Mouse (Mus musculus): Measurements from ENCODE around the gene Grtp1. TPM values are rescaled to one million over a fixed set of nuclear protein-coding genes. Genes with fewer than 3 reads are reported as not detected.

The Grtp1 gene
- polyA plus RNA-seq, 1 experiment from 2014 or later = 19.7 TPM

DNA sequence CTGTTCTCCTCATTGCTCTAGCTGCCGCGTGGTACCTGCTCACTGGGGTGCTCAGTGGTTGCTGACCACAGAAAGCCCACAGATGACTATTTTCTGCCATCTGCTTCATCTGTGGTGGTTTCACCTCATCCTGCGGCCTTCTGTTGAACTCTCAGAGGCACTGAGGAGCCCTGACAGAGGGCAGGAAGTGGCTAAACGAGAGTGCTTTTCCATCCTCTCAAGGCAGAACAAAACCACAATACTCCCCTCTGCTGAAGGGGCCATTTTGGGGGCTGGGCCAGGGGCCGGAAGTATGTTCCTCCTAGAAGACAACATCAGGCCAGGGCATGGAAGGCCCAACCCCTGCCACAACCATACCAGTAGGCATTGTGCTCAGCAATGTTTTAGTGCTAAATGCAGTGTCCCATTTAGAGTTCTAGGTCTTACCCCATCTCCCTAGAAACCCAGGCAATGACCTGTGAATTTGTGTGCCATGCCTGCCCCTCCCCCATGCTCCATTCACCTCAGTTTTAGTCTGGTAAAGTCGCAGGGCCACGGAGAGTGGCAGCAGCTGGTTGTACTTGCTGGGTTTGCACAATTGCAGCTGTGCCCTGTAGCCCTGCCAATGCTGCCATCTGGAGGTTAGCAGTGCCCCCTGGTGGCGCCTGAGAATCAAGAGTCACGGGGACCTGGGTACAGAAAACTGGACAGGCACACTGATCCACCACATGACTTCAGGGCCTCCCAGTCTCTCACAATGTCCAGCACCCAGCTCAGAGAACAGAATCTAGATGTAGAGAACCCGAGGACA is 13.3 kb upstream of the Grtp1 start:
- ATAC-seq (replicated peaks; ENCODE audit: low FRiP score) = peak; percentile 73
- peak; percentile 81 for DNase-seq (ENCODE audit: low spot score)
- H3K27ac ChIP-seq (ENCODE audit: low read depth, low read length) = 0 out of 2 replicates have a peak overlapping the region, but pooled peaks have one; percentile 30
- no peak overlapping the region for H3K4me3 ChIP-seq (ENCODE audit: low read depth, low read length)
- peak overlapping the region; percentile 55 for H3K4me2 ChIP-seq
- no peaks in the 10 kb centered on the region for H3K27me3 ChIP-seq (replicated peaks; ENCODE audit: control insufficient read depth, insufficient read depth, low read length)
- no peaks in the 10 kb centered on the region for H3K9me3 ChIP-seq (ENCODE audit: control insufficient read depth, low read length)
- no peaks in the 10 kb centered on the region for H3K36me3 ChIP-seq (ENCODE audit: control insufficient read depth, insufficient read depth, low read length)
- WGBS = 12% methylated on average over 10 of the region's 10 CpGs
- 0 out of 2 replicates have a peak overlapping the region, but pooled peaks have one; percentile 23 for H3K9ac ChIP-seq (ENCODE audit: low read depth, low read length)
- peaks cover 16% of the 10 kb centered on the region for H3K4me1 ChIP-seq (replicated peaks; ENCODE audit: control insufficient read depth, insufficient read depth, low read length)

- H3K9ac ChIP-seq (ENCODE audit: low read depth, low read length) = no peak overlapping the region
- ATAC-seq (replicated peaks; ENCODE audit: low FRiP score) = no peak
- peaks cover 45% of the 10 kb centered on the region for H3K4me1 ChIP-seq (replicated peaks; ENCODE audit: control insufficient read depth, insufficient read depth, low read length)
- DNase-seq (ENCODE audit: low spot score) = no peak
- H3K4me2 ChIP-seq = peak overlapping the region; percentile 14; the same call in 1 of the 2 replicates
- no peak overlapping the region for H3K4me3 ChIP-seq (ENCODE audit: low read depth, low read length)
- H3K36me3 ChIP-seq (ENCODE audit: control insufficient read depth, insufficient read depth, low read length) = no peaks in the 10 kb centered on the region
- H3K27me3 ChIP-seq (replicated peaks; ENCODE audit: control insufficient read depth, insufficient read depth, low read length) = no peaks in the 10 kb centered on the region
- no peaks in the 10 kb centered on the region for H3K9me3 ChIP-seq (ENCODE audit: control insufficient read depth, low read length)
- 82% methylated on average over 1 of the region's 1 CpGs for WGBS
- H3K27ac ChIP-seq (ENCODE audit: low read depth, low read length) = peak overlapping the region; percentile 55
Measured at GRCm38 (mm10) chr8:13209770-13210169, 9.3 kb upstream of the Grtp1 start.

DNA sequence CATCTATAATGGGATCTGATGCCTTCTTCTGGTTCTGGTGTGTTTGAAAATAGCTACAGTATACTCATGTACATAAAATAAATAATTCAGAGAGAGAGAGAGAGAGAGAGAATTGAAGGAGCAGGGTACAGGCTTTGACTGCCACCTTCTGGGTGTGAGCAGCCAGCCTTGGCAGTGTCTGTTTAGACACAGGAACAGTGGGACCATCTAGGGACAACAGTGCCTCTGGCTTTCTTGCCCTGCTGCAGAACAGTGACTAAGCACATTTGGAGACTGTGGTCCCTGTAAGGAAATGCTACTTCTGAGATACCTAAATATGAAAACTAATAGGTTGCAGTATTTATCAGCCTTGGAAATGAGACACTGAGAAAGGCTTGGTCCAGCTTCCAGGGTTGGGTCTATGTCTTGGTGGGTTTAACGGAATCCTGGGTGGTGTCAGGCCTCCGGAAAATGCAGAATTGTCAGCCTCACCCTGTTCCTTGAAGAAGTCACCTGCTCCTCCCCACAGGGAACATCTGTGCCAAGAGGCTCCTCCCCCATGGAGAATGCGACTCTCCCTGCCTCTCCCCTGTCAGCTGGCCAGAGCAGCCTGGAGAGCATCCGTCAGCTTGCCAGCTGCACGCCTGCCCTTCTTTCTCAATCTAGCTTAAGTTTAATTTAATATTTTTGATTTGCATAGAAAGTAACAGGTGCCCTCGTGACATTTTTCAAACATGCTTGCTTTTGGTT is 8.4 kb upstream of the Grtp1 start:
- WGBS = 44% methylated on average over 6 of the region's 6 CpGs

DNA sequence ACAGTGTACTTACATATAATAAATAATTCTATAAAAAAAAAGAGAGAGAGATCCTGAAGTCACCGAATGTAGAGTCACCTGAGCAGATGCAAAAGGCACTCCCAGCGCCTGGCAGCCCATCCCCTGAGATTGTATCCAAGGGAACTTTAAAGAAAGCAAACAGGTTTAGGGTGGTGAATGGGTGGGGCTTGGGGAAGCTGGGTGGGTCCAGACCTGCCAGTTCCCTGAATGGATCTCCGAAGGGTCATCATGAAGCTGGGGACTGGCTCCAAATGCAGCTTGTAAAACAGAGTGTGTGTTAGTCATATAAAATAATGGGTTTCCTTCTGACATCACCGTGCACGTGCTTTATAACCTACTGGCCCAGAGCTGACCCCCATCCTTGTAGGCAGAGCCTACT is 5.9 kb upstream of the Grtp1 start:
- no peak overlapping the region for H3K4me3 ChIP-seq (ENCODE audit: low read depth, low read length)
- no peak overlapping the region for H3K27ac ChIP-seq (ENCODE audit: low read depth, low read length)
- no peaks in the 10 kb centered on the region for H3K9me3 ChIP-seq (ENCODE audit: control insufficient read depth, low read length)
- WGBS = 36% methylated on average over 5 of the region's 5 CpGs
- H3K4me1 ChIP-seq (replicated peaks; ENCODE audit: control insufficient read depth, insufficient read depth, low read length) = peaks cover 59% of the 10 kb centered on the region
- no peak overlapping the region for H3K9ac ChIP-seq (ENCODE audit: low read depth, low read length)
- H3K27me3 ChIP-seq (replicated peaks; ENCODE audit: control insufficient read depth, insufficient read depth, low read length) = peaks cover 2% of the 10 kb centered on the region
- ATAC-seq (replicated peaks; ENCODE audit: low FRiP score) (no peak), DNase-seq (ENCODE audit: low spot score) (no peak)
- no peaks in the 10 kb centered on the region for H3K36me3 ChIP-seq (ENCODE audit: control insufficient read depth, insufficient read depth, low read length)
- no peak overlapping the region for H3K4me2 ChIP-seq

More for the DNA sequence above, 8.4 kb upstream of the Grtp1 start:
- H3K9ac ChIP-seq (ENCODE audit: low read depth, low read length) = no peak overlapping the region
- no peaks in the 10 kb centered on the region for H3K9me3 ChIP-seq (ENCODE audit: control insufficient read depth, low read length)
- DNase-seq (ENCODE audit: low spot score) = no peak
- ATAC-seq (replicated peaks; ENCODE audit: low FRiP score) = peak; percentile 66
- H3K27me3 ChIP-seq (replicated peaks; ENCODE audit: control insufficient read depth, insufficient read depth, low read length) = no peaks in the 10 kb centered on the region
- no peak overlapping the region for H3K27ac ChIP-seq (ENCODE audit: low read depth, low read length)
- peaks cover 52% of the 10 kb centered on the region for H3K4me1 ChIP-seq (replicated peaks; ENCODE audit: control insufficient read depth, insufficient read depth, low read length)
- no peaks in the 10 kb centered on the region for H3K36me3 ChIP-seq (ENCODE audit: control insufficient read depth, insufficient read depth, low read length)
- H3K4me2 ChIP-seq = peak overlapping the region; percentile 7; the same call in 1 of the 2 replicates
- H3K4me3 ChIP-seq (ENCODE audit: low read depth, low read length) = no peak overlapping the region

- WGBS = 88% methylated on average over 5 of the region's 5 CpGs
- H3K36me3 ChIP-seq (ENCODE audit: control insufficient read depth, insufficient read depth, low read length) = no peaks in the 10 kb centered on the region
- no peak for DNase-seq (ENCODE audit: low spot score)
- H3K9me3 ChIP-seq (ENCODE audit: control insufficient read depth, low read length) = no peaks in the 10 kb centered on the region
- no peak overlapping the region for H3K4me2 ChIP-seq
- peaks cover 59% of the 10 kb centered on the region for H3K4me1 ChIP-seq (replicated peaks; ENCODE audit: control insufficient read depth, insufficient read depth, low read length)
- H3K4me3 ChIP-seq (ENCODE audit: low read depth, low read length) = no peak overlapping the region
- no peak overlapping the region; the same call in 1 of the 2 replicates for H3K9ac ChIP-seq (ENCODE audit: low read depth, low read length)
- ATAC-seq (replicated peaks; ENCODE audit: low FRiP score) = no peak
- H3K27ac ChIP-seq (ENCODE audit: low read depth, low read length) = no peak overlapping the region
- H3K27me3 ChIP-seq (replicated peaks; ENCODE audit: control insufficient read depth, insufficient read depth, low read length) = peaks cover 2% of the 10 kb centered on the region
Measured at GRCm38 (mm10) chr8:13205311-13205710, 4.9 kb upstream of the Grtp1 start.

- Histone ChIP-seq H3K9me3 (ENCODE audit: control insufficient read depth, low read length) (no peaks in the 10 kb centered on the region), H3K36me3 (ENCODE audit: control insufficient read depth, insufficient read depth, low read length) (no peaks in the 10 kb centered on the region), H3K9ac (ENCODE audit: low read depth, low read length) (no peak overlapping the region), H3K27ac (ENCODE audit: low read depth, low read length) (peak overlapping the region; percentile 35), H3K27me3 (replicated peaks; ENCODE audit: control insufficient read depth, insufficient read depth, low read length) (peaks cover 5% of the 10 kb centered on the region), H3K4me3 (ENCODE audit: low read depth, low read length) (no peak overlapping the region), H3K4me1 (replicated peaks; ENCODE audit: control insufficient read depth, insufficient read depth, low read length) (peaks cover 59% of the 10 kb centered on the region), H3K4me2 (peak overlapping the region; percentile 21)
- WGBS = 59% methylated on average over 12 of the region's 12 CpGs
- DNase-seq (ENCODE audit: low spot score) = no peak
- ATAC-seq (replicated peaks; ENCODE audit: low FRiP score) = peak; percentile 21; the same call in 1 of the 2 replicates
Measured at GRCm38 (mm10) chr8:13204371-13205140, 4.1 kb upstream of the Grtp1 start.

DNA sequence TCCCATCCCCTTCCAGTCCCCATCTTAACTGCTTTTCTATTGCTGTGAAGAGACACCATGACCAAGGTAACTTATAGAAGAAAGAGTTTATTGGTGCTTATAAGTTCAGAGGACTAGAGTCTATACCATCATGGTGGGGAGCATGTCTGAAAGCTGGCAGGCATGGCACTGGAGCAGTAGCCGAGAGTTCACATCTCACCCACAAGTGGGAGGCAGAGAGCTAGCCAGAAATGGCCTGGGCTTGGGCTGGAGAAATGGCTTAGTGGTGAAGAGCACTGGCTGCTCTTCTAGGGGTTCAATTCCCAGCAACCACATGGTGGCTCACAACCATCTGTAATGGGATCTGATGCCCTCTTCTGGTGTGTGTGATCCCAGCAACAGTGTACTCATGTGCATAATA is 3.1 kb upstream of the Grtp1 start:
- Histone ChIP-seq H3K9ac (ENCODE audit: low read depth, low read length) (peak overlapping the region; percentile 67), H3K27ac (ENCODE audit: low read depth, low read length) (peak overlapping the region; percentile 92), H3K4me2 (peak overlapping the region; percentile 73), H3K4me1 (replicated peaks; ENCODE audit: control insufficient read depth, insufficient read depth, low read length) (peaks cover 57% of the 10 kb centered on the region), H3K4me3 (ENCODE audit: low read depth, low read length) (peak overlapping the region; percentile 41), H3K9me3 (ENCODE audit: control insufficient read depth, low read length) (no peaks in the 10 kb centered on the region), H3K27me3 (replicated peaks; ENCODE audit: control insufficient read depth, insufficient read depth, low read length) (peaks cover 7% of the 10 kb centered on the region), H3K36me3 (ENCODE audit: control insufficient read depth, insufficient read depth, low read length) (no peaks in the 10 kb centered on the region)
- 54% methylated on average over 1 of the region's 1 CpGs for WGBS
- ATAC-seq (replicated peaks; ENCODE audit: low FRiP score) (no peak), DNase-seq (ENCODE audit: low spot score) (no peak)

- ATAC-seq (replicated peaks; ENCODE audit: low FRiP score) (peak; percentile 85), DNase-seq (ENCODE audit: low spot score) (peak; percentile 47)
- Histone ChIP-seq H3K4me2 (peak overlapping the region; percentile 73), H3K9ac (ENCODE audit: low read depth, low read length) (peak overlapping the region; percentile 80), H3K36me3 (ENCODE audit: control insufficient read depth, insufficient read depth, low read length) (no peaks in the 10 kb centered on the region), H3K27ac (ENCODE audit: low read depth, low read length) (peak overlapping the region; percentile 92), H3K27me3 (replicated peaks; ENCODE audit: control insufficient read depth, insufficient read depth, low read length) (peaks cover 7% of the 10 kb centered on the region), H3K4me1 (replicated peaks; ENCODE audit: control insufficient read depth, insufficient read depth, low read length) (peaks cover 54% of the 10 kb centered on the region), H3K9me3 (ENCODE audit: control insufficient read depth, low read length) (no peaks in the 10 kb centered on the region), H3K4me3 (ENCODE audit: low read depth, low read length) (peak overlapping the region; percentile 62)
- WGBS = 29% methylated on average over 3 of the region's 3 CpGs
Measured at GRCm38 (mm10) chr8:13202806-13203205, 2.4 kb upstream of the Grtp1 start.

Measured in liver, embryonic 11.5 days (tissue).